In the genomic region with DNA sequence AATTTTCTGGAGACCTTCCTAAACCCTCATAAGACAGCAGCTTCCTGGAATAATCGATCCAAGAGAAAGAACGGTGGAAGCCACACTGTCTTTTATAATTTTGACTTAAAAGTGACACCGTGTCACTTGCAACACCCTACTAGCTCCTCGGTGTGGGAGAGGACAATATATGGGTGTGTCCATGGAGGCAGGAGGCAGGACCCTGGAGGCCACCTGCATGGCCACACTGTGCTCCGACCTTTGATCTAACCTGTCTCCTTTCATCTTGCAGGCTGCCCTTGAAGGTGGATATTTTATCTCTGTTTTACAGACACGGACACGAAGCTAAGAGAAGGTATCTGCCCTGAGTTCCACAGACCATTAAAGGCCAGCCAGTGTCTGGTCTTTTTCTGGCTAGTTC, we compare ENCODE assay signal across 27 mouse cellular contexts. TPM values are rescaled to one million over a fixed set of nuclear protein-coding genes. Genes with fewer than 3 reads are reported as not detected.
A peak's percentile ranks its signal among the peaks of the same experiment; 100 is the strongest.
DNase-seq lines count a peak whose midpoint lies in the region; ATAC-seq and TF ChIP-seq lines count a peak whose summit lies in the region.
"Had no signal": no experiment of that assay in that cellular context is flagged by ENCODE, and none has a peak within 500 bp of the region (broad histone marks: within the 10 kb centered on the region; RNA-seq: fewer than 3 reads in every experiment).

No protein-coding gene starts in this region.

- no peak for TF ChIP-seq EP300 in heart, adult 2 months (IDR thresholded peaks at IDR 0.05; ENCODE audit: insufficient read depth, low read depth, low read length)

- H3K9me3 ChIP-seq in heart, embryonic 15.5 days (replicated peaks): no peaks in the 10 kb centered on the region
- H3K9me3 ChIP-seq in intestine, embryonic 16.5 days (ENCODE audit: control insufficient read depth, low read length): no peaks in the 10 kb centered on the region
- H3K9me3 ChIP-seq: embryonic facial prominence, embryonic 12.5 days; embryonic facial prominence, embryonic 15.5 days; heart, embryonic 13.5 days had no signal

- peaks cover 44% of the 10 kb centered on the region for H3K4me1 ChIP-seq in heart, adult 2 months (ENCODE audit: control insufficient read depth, insufficient read depth, low read length)
- H3K4me1 ChIP-seq in heart, embryonic 15.5 days (replicated peaks): peaks cover 91% of the 10 kb centered on the region
- H3K4me1 ChIP-seq in brown adipose tissue, adult 24 weeks (ENCODE audit: control insufficient read depth, insufficient read depth, insufficient read length, low read length): peaks cover 43% of the 10 kb centered on the region
- H3K4me1 ChIP-seq in intestine, embryonic 16.5 days (ENCODE audit: control insufficient read depth, insufficient read depth, low read length): peaks cover 50% of the 10 kb centered on the region
- H3K4me1 ChIP-seq: embryonic facial prominence, embryonic 12.5 days had no signal

- H3K79me2 ChIP-seq in heart, adult 2 months (replicated peaks; ENCODE audit: control insufficient read depth, insufficient read depth, low read length): 0 out of 2 replicates have a peak, but pooled peaks cover 2% of the 10 kb centered on the region

- no peak for TF ChIP-seq CTCF in heart, adult 2 months (IDR thresholded peaks at IDR 0.05)

- peaks cover 4% of the 10 kb centered on the region for H3K36me3 ChIP-seq in heart, adult 2 months (ENCODE audit: control insufficient read depth, insufficient read depth, low read length)
- H3K36me3 ChIP-seq in heart, embryonic 15.5 days: no peaks in the 10 kb centered on the region
- no peaks in the 10 kb centered on the region for H3K36me3 ChIP-seq in intestine, embryonic 16.5 days (ENCODE audit: control insufficient read depth, insufficient read depth, low read length)
- H3K36me3 ChIP-seq: embryonic facial prominence, embryonic 12.5 days; embryonic facial prominence, embryonic 15.5 days; heart, embryonic 13.5 days had no signal

- no peak for TF ChIP-seq POLR2A in heart, adult 2 months (IDR thresholded peaks at IDR 0.05; ENCODE audit: insufficient read depth, low read depth, low read length)

- no peaks in the 10 kb centered on the region for H3K27me3 ChIP-seq in heart, adult 2 months (ENCODE audit: control insufficient read depth, insufficient read depth, low read length)
- H3K27me3 ChIP-seq in heart, embryonic 15.5 days: no peaks in the 10 kb centered on the region
- H3K27me3 ChIP-seq in intestine, embryonic 16.5 days (replicated peaks; ENCODE audit: control insufficient read depth, insufficient read depth, low read length): no peaks in the 10 kb centered on the region
- H3K27me3 ChIP-seq: CH12.LX; embryonic facial prominence, embryonic 12.5 days; embryonic facial prominence, embryonic 15.5 days; heart, embryonic 13.5 days; Patski had no signal

- DNase-seq in heart, adult 2 months: no peak
- no peak for DNase-seq in heart, postnatal 10 days
- DNase-seq in heart, adult 9 months (ENCODE audit: low spot score in 2 of 2): no peak
- DNase-seq in spleen, postnatal 36 days (ENCODE audit: low spot score in 2 of 2): no peak
- no peak for DNase-seq in kidney, postnatal 10 days
- DNase-seq: adrenal gland, postnatal 10 days; B cell, adult 2 months; cerebellum, adult 11 months; cerebellum, postnatal 25 days; forebrain, postnatal 0 days; gastrocnemius, postnatal 10 days; heart, adult 18-20 months; heart, postnatal 14 days; heart, postnatal 4 days; kidney, adult 18-20 months had no signal

- peak overlapping the region; percentile 52 for H3K27ac ChIP-seq in heart, adult 2 months
- H3K27ac ChIP-seq in heart, embryonic 15.5 days: peak overlapping the region; percentile 3; the same call in 1 of the 2 replicates
- peak overlapping the region; percentile 31; the same call in 1 of the 2 replicates for H3K27ac ChIP-seq in brown adipose tissue, adult 24 weeks (replicated peaks; ENCODE audit: low read depth, low read length)
- peak overlapping the region; percentile 20; the same call in 1 of the 2 replicates for H3K27ac ChIP-seq in intestine, embryonic 16.5 days (ENCODE audit: low read length)
- H3K27ac ChIP-seq: embryonic facial prominence, embryonic 12.5 days; embryonic facial prominence, embryonic 15.5 days; hindbrain, embryonic 14.5 days; hindbrain, postnatal 0 days had no signal

- WGBS in heart, adult 2 months: 54% methylated on average over 7 of the region's 7 CpGs
- 64% methylated on average over 7 of the region's 7 CpGs for WGBS in heart, embryonic 15.5 days
- WGBS in intestine, embryonic 16.5 days: 59% methylated on average over 7 of the region's 7 CpGs

- H3K9ac ChIP-seq in heart, adult 2 months (ENCODE audit: low read depth, low read length): no peak overlapping the region
- no peak overlapping the region for H3K9ac ChIP-seq in heart, embryonic 15.5 days
- H3K9ac ChIP-seq in intestine, embryonic 16.5 days (ENCODE audit: low read depth, low read length): no peak overlapping the region
- H3K9ac ChIP-seq: embryonic facial prominence, embryonic 12.5 days; embryonic facial prominence, embryonic 15.5 days; forebrain, postnatal 0 days; hindbrain, embryonic 14.5 days had no signal

- intact Hi-C loops in heart, adult 2 months (cut with DNase I): no loop called here
- intact Hi-C loops in heart, postnatal 10 days (cut with DNase I): no loop called here

- no peak for ATAC-seq in heart, embryonic 15.5 days (replicated peaks; ENCODE audit: insufficient number of reproducible peaks, insufficient read depth, low FRiP score, low read depth)
- peak; percentile 66 for ATAC-seq in intestine, embryonic 16.5 days
- ATAC-seq: forebrain, embryonic 14.5 days; forebrain, postnatal 0 days; hindbrain, postnatal 0 days; inflammation-experienced regulatory T-cells, adult 6 months; Patski had no signal

- no peak overlapping the region for H3K4me2 ChIP-seq in heart, embryonic 15.5 days
- H3K4me2 ChIP-seq in intestine, embryonic 16.5 days (ENCODE audit: low read depth, low read length): no peak overlapping the region
- H3K4me2 ChIP-seq: embryonic facial prominence, embryonic 12.5 days; embryonic facial prominence, embryonic 15.5 days; heart, embryonic 13.5 days; hindbrain, embryonic 14.5 days had no signal

- H3K4me3 ChIP-seq in heart, adult 2 months: no peak overlapping the region
- no peak overlapping the region for H3K4me3 ChIP-seq in heart, embryonic 15.5 days
- no peak overlapping the region for H3K4me3 ChIP-seq in brown adipose tissue, adult 24 weeks (ENCODE audit: insufficient read depth, low read depth, low read length)
- no peak overlapping the region for H3K4me3 ChIP-seq in intestine, embryonic 16.5 days (ENCODE audit: low read length)
- H3K4me3 ChIP-seq: embryonic facial prominence, embryonic 12.5 days; embryonic facial prominence, embryonic 15.5 days; heart, embryonic 13.5 days had no signal

RNA-seq across cellular contexts. Expression of a gene that starts 51.1 kb away (rescaled TPM):
- 10 to 100 TPM; 40.1 TPM for total RNA-seq in heart, adult 2 months (2021)
- polyA plus RNA-seq in heart, adult 2 months (2012; rRNA removed): 34.9 and 37.7 TPM in 2 replicates
- total RNA-seq in heart, postnatal 10 days (2021): 10 to 100 TPM; 54.2 to 58.3 TPM
- polyA plus RNA-seq in heart, embryonic 15.5 days (2015; fragmentation: Nextera tagmentation; extraction: Ambion mirVana): 4.9 and 7.9 TPM in 2 replicates
- polyA plus RNA-seq in brown adipose tissue, adult 24 weeks (2012; ENCODE audit: insufficient read depth, insufficient read length, missing spikeins): 20.3 and 21.8 TPM in 2 replicates
- polyA plus RNA-seq in intestine, embryonic 16.5 days (2015; fragmentation: Nextera tagmentation; extraction: Ambion mirVana): 1.8 and 2.4 TPM in 2 replicates
